Mouse (Mus musculus) CD4-positive helper T cell, adult 2 months (primary cell): ENCODE data around the gene Gm20715.
"Not testable (repeated sequence)": the region's sequence is repeated elsewhere in the genome, so short reads cannot be mapped to it uniquely, and the experiment has no call there.

Experiments
- DNase-seq: peaks from one replicate; pipeline ENCODE4 v3.0.0-alpha.2; 2012; ENCODE audit warnings: low read depth, missing footprints, low spot score

The Gm20715 gene

GRCm38 (mm10) chr7:6410043-6410442 is at the start of gene Gm20715:
Gm20715 (plus strand) TSS chr7:6410277.
- peak; percentile 72 for DNase-seq

DNA sequence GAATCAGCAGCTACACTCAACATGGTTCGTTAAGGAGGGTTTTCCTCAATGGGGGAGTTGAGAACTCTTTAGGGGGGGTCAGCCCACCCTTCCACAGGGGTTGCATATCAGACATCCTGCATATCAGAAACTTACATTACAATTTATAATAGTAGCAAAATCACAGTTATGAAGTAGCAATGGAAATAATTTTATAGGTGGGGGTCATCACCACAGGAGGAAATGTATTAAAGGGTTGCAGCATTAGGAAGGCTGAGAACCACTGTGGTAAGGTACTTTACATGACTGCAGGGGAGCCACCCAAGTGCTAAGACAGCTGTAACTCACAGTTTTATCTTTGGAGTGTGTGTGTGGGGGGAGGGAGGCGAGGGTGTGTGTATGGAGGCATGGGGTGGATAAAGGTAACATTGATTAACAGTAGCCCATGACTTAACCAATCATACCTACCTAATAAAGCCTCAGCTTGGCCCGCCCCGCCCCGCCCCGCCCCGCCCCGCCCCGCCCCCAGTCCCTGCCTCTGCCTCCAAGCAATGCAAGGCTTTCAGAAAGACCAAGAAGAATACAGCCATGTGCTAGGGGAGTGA is 49.5 kb upstream of the Gm20715 start:
- DNase-seq, result no peak

DNA sequence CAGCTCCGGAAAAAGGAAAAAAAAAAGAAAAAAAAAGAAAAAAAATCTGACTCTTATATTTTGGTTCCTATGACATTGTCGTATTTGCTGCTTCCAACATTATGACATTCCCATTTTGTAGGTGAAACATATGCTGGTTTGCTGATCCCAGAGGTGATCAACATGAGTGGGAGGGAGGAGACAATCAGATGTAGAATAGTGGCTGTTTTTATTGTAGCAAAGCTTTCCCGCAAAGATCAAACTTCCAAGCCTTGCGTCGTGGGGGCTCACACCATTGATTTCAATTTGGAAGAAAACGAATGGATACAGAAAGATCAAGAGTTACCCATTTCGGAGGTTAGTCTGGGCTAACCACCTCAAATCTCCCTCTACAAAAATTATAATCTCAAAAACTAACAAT is 48.3 kb upstream of the Gm20715 start:
- no peak for DNase-seq

GRCm38 (mm10) chr7:6362268-6363046 is 47.6 kb upstream of the Gm20715 start:
- peak; percentile 98 for DNase-seq

- peak; percentile 94 for DNase-seq
Observed at GRCm38 (mm10) chr7:6363047-6363488, 47.0 kb upstream of the Gm20715 start, which contains the start of gene Zfp78. Zfp78 (plus strand) TSS chr7:6363280.

DNA sequence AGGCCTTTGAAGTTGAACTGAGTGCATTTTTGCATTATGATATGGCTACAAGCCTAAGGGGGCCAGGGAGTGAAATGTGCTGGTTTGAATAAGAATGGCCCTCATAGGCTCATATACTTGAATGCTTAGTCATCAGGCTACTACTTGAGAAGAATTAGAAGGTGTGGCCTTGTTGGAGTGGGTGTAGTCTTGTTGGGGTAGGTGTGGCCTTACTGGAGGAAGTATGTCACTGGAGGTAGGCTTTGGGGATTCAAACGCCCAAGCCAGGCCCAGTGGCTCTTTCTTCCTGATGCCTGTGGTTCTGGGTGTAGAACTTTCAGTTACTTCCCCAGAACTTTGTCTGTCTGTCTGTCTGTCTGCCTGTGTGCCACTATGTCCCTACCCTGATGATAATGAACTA is 45.3 kb upstream of the Gm20715 start:
- no peak for DNase-seq

DNA sequence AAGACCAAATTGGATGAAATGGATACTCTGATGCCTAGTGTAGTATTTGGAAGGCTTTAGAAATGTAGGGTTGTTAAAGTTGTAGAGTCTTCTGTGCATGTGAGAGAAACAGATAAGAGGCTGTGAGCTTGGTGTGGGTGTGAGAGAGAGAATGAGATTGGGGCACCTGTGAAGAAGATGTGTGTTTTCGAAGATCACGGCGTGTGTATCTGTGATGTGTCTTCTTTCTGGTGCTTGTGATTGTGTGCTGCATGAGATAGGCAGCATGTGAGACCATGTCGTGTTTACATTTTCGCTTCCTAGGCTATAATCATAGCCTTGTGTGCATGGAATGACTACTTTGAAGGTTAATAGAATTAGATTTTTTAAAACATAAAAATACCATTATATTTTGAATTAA is 42.9 kb upstream of the Gm20715 start:
- DNase-seq, result no peak

DNA sequence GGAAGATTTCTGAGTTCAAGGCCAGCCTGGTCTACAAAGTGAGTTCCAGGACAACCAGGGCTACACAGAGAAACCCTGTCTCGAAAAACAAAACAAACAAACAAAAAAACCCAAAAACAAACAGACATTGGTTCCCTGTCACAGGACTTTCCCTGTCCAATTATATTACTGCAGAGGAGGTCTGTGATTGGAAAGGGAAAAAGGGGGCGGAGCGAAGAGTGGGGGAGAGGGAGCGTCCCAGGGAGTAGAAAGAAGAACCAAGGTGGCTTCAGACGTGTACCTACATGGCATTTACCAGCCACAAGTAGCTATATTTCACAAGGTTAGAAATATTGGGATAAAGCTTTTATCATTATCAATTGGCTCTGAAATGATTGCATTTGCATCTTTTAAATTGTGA is 41.9 kb upstream of the Gm20715 start:
- DNase-seq, result not testable (repeated sequence)

- DNase-seq, result no peak
Observed at GRCm38 (mm10) chr7:6369460-6369859, 40.6 kb upstream of the Gm20715 start.

GRCm38 (mm10) chr7:6372993-6373392 is 37.1 kb upstream of the Gm20715 start:
- no peak for DNase-seq

- no peak for DNase-seq
Observed at GRCm38 (mm10) chr7:6378441-6378840, 31.6 kb upstream of the Gm20715 start.

DNA sequence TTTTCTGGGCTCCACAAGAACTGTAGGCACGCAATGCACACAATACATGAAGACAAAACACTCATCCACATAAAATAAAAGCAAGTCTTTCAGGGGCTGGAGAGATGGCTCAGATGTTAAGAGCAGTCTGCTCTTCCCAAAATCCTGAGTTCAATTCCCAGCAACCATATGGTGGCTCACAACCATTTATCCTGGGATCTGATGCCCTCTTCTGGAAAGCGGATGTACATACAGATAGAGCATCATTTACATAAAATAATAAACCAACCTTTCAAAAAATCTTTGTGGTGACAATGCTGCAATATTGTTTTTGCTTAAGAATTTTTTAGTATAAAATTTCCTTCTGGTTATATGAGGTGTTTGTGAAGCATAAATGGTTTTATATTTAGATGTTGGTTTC is 28.6 kb upstream of the Gm20715 start:
- DNase-seq, result no peak

- DNase-seq, result peak; percentile 92
Observed at GRCm38 (mm10) chr7:6383044-6383455, 27.0 kb upstream of the Gm20715 start, which contains the start of gene Zfp28. Zfp28 (plus strand) TSS chr7:6383295.

GRCm38 (mm10) chr7:6384011-6384410 is 26.1 kb upstream of the Gm20715 start:
- DNase-seq, result no peak

- no peak for DNase-seq
Observed at GRCm38 (mm10) chr7:6386995-6387394, 23.1 kb upstream of the Gm20715 start.

- DNase-seq, result no peak
Observed at GRCm38 (mm10) chr7:6388971-6389370, 21.1 kb upstream of the Gm20715 start.

DNA sequence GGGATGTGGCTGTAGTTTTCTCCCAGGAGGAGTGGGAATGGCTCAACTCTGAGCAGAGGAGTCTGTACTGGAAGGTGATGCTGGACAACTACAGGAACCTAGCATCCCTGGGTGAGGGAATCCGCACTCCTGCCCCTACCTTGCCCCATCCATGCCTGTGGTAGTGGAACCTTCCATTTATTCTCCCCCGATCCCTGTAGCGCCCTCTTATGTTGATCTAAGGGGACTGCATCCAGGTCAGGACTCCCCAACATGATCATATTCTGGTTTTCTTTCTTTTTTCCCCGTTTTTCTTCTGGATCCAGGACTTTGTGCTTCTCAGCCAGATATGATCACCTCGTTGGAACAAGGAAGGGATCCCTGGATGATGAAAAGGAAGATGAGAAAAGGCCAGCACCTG is 20.6 kb upstream of the Gm20715 start:
- no peak for DNase-seq

- peak; percentile 65 for DNase-seq
Observed at GRCm38 (mm10) chr7:6397996-6398975, 11.8 kb upstream of the Gm20715 start, which contains the start of gene Smim17. Smim17 (plus strand) TSS chr7:6398715.

- no peak for DNase-seq
Observed at GRCm38 (mm10) chr7:6414626-6415441, 4.8 kb downstream of the Gm20715 start.

GRCm38 (mm10) chr7:6415442-6415787 is 5.3 kb downstream of the Gm20715 start:
- no peak for DNase-seq

GRCm38 (mm10) chr7:6419894-6420293 is 9.8 kb downstream of the Gm20715 start:
- DNase-seq, result no peak
